Mouse (Mus musculus): Measurements from ENCODE around the gene Mrpl48.

DNA sequence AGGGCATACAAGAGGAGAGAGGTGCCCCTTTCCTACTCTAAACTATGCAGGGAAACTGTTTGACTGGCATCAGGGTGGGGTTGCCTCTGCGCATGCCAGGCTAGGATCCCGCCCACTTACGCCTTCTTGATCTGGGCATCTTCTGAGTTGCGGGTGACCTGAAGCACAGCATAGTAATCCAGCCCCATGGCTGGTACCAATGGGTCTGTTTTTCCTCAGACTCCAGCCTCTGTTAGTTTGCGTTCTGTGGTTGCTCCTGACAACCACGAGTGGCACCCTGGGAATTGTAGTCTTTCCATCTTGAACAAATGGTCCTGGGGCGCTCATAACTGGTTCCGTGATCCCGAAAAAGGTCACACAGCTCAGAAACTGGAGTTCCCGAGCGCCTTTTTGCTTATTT, 93.5 kb downstream of the Mrpl48 start, which contains the start of gene Dnajb13:
- TF ChIP-seq POLR2A (IDR thresholded peaks at IDR 0.05; ENCODE audit: borderline replicate concordance, insufficient read depth, low read length) (no peak), CTCF (IDR thresholded peaks at IDR 0.05; ENCODE audit: borderline replicate concordance, insufficient read depth, low read depth, low read length) (no peak)

Measured in cerebellum, adult 2 months (tissue).